Mouse (Mus musculus) liver, embryonic 14.5 days (tissue): Measurements from ENCODE around the gene Gm7247. TPM values are rescaled to one million over a fixed set of nuclear protein-coding genes. Genes with fewer than 3 reads are reported as not detected.

Experiments used
- ATAC-seq: fragments of 200-750 bp; cut with Nextera tagmentation; 2 replicates; pipeline ENCODE4 v1.8.0; 2017; ENCODE audit warnings: moderate number of reproducible peaks, mild to moderate bottlenecking, moderate library complexity; ENCODE audit not compliant: insufficient read depth
- DNase-seq, 3 experiments: peaks; one replicate each; pipeline ENCODE4 v3.0.0-alpha.2; 2012 to 2013; ENCODE audit warnings: low read depth in 3 of 3, low spot score in 3 of 3
- H3K27ac ChIP-seq: fragments of 300-500 bp; sonication (generic); 2 replicates; pipeline ENCODE4 v1.5.1; 2014; ENCODE audit warnings: moderate library complexity, mild to moderate bottlenecking, control low read depth, inconsistent platforms
- H3K27me3 ChIP-seq: fragments of 300-500 bp; sonication (generic); 2 replicates; pipeline ENCODE4 v1.6.1; 2014; ENCODE audit warnings: mild to moderate bottlenecking, low read length, moderate library complexity; ENCODE audit not compliant: control insufficient read depth, insufficient read depth
- H3K36me3 ChIP-seq: fragments of 300-500 bp; sonication (generic); replicated peaks from 2 replicates; pipeline ENCODE4 v1.6.1; 2014; ENCODE audit warnings: low read depth; ENCODE audit not compliant: control insufficient read depth, insufficient read depth
- H3K4me1 ChIP-seq, 2 experiments: fragments of 200-500 bp in 1 of 2; fragments of 300-500 bp in 1 of 2; sonication (generic) in 1 of 2; replicated peaks; 2 replicates each; pipeline ENCODE4 v1.6.1; 2012 to 2014; ENCODE audit warnings: antibody characterized with exemption in 1 of 2, inconsistent platforms in 1 of 2, low read length in 1 of 2; ENCODE audit not compliant: control insufficient read depth in 2 of 2, insufficient read depth in 2 of 2
- H3K4me2 ChIP-seq: fragments of 300-500 bp; sonication (generic); 2 replicates; pipeline ENCODE4 v1.6.1; 2014; ENCODE audit warnings: low read depth, mild to moderate bottlenecking, control low read depth, moderate library complexity
- H3K4me3 ChIP-seq, 2 experiments: fragments of 200-500 bp in 1 of 2; fragments of 300-500 bp in 1 of 2; sonication (generic) in 1 of 2; 2 replicates each; pipeline ENCODE4 v1.5.1; 2012 to 2014; ENCODE audit warnings: low read depth in 2 of 2, low read length in 2 of 2, mild to moderate bottlenecking in 2 of 2, control low read depth in 1 of 2, inconsistent platforms in 1 of 2, moderate library complexity in 1 of 2; ENCODE audit not compliant: insufficient read depth in 1 of 2
- H3K9ac ChIP-seq: fragments of 300-500 bp; sonication (generic); replicated peaks from 2 replicates; pipeline ENCODE4 v1.6.1; 2014; ENCODE audit warnings: mild to moderate bottlenecking, control low read depth, moderate library complexity
- H3K9me3 ChIP-seq: fragments of 300-500 bp; sonication (generic); 2 replicates; pipeline ENCODE4 v1.6.1; 2016; ENCODE audit warnings: low read length, mixed read lengths; ENCODE audit not compliant: control insufficient read depth
- CTCF ChIP-seq: IDR thresholded peaks from 2 replicates; pipeline ENCODE4 v1.5.1; 2016; ENCODE audit warnings: antibody characterized with exemption, low read depth, control low read depth
- EP300 ChIP-seq: IDR thresholded peaks from 2 replicates; pipeline ENCODE4 v1.6.1; 2016; ENCODE audit warnings: antibody characterized with exemption, low read depth
- WGBS: fragments of 180-500 bp; shearing (Covaris S2); extraction: QIAGEN DNeasy Blood & Tissue Kit; methylation state at CpG from one replicate; pipeline ENCODE4 v1.1.7; 2014; ENCODE audit not compliant: insufficient replicate concordance; 5-methylcytosine and 5-hydroxymethylcytosine counted together
- polyA plus RNA-seq, 2 experiments: library from polyadenylated mRNA; depleted of rRNA in 1 of 2; stranded (reverse) in 1 of 2; unstranded in 1 of 2; fragments of >200 nt; fragmentation: Nextera tagmentation in 1 of 2; extraction: Ambion mirVana in 1 of 2; gene quantifications; 2 replicates each; pipeline versions ENCODE4 v1.2.1 to v1.2.3; 2012 to 2014

Gene Gm7247
- polyA plus RNA-seq, 2 experiments, result not detected

- TF ChIP-seq CTCF (no peak), EP300 (no peak)
- H3K4me3 ChIP-seq, result no peak overlapping the region
- H3K36me3 ChIP-seq, result no peaks in the 10 kb centered on the region
- no peaks in the 10 kb centered on the region for H3K4me1 ChIP-seq
- no peaks in the 10 kb centered on the region for H3K27me3 ChIP-seq
- DNase-seq (no peak), ATAC-seq (no peak)
- no peak overlapping the region for H3K27ac ChIP-seq
- no peak overlapping the region for H3K9ac ChIP-seq
- peaks cover 12% of the 10 kb centered on the region for H3K9me3 ChIP-seq
- 81% methylated on average over 10 of the region's 10 CpGs for WGBS
- H3K4me2 ChIP-seq, result no peak overlapping the region
Measured at GRCm38 (mm10) chr14:51384351-51384750, 22.8 kb downstream of the Gm7247 start.

GRCm38 (mm10) chr14:51385741-51386140 lies 24.2 kb downstream of the Gm7247 start:
- H3K4me2 ChIP-seq, result no peak overlapping the region
- no peak overlapping the region for H3K9ac ChIP-seq
- 63% methylated on average over 4 of the region's 4 CpGs for WGBS
- no peak for DNase-seq
- TF ChIP-seq CTCF, result no peak
- no peak for TF ChIP-seq EP300
- H3K27ac ChIP-seq, result no peak overlapping the region
- no peak for ATAC-seq
- no peaks in the 10 kb centered on the region for H3K4me1 ChIP-seq
- H3K36me3 ChIP-seq, result no peaks in the 10 kb centered on the region
- no peaks in the 10 kb centered on the region for H3K27me3 ChIP-seq
- H3K4me3 ChIP-seq, result no peak overlapping the region
- peaks cover 12% of the 10 kb centered on the region for H3K9me3 ChIP-seq

- Histone ChIP-seq H3K9me3 (peaks cover 9% of the 10 kb centered on the region), H3K4me3 (no peak overlapping the region), H3K9ac (no peak overlapping the region), H3K36me3 (no peaks in the 10 kb centered on the region), H3K4me2 (no peak overlapping the region), H3K27ac (no peak overlapping the region), H3K27me3 (no peaks in the 10 kb centered on the region), H3K4me1 (no peaks in the 10 kb centered on the region)
- TF ChIP-seq EP300, result no peak
- TF ChIP-seq CTCF, result no peak
- ATAC-seq (no peak), DNase-seq (no peak)
- WGBS, result 78% methylated on average over 8 of the region's 8 CpGs
Measured at GRCm38 (mm10) chr14:51387768-51388167, 26.2 kb downstream of the Gm7247 start.

- TF ChIP-seq CTCF, result no peak
- TF ChIP-seq EP300, result no peak
- no peak overlapping the region for H3K4me3 ChIP-seq
- no peak overlapping the region for H3K9ac ChIP-seq
- no peaks in the 10 kb centered on the region for H3K36me3 ChIP-seq
- peaks cover 5% of the 10 kb centered on the region; the same call in 1 of the 2 replicates for H3K9me3 ChIP-seq
- ATAC-seq (no peak), DNase-seq (no peak)
- no peaks in the 10 kb centered on the region for H3K4me1 ChIP-seq
- 80% methylated on average over 9 of the region's 9 CpGs for WGBS
- no peak overlapping the region for H3K27ac ChIP-seq
- no peaks in the 10 kb centered on the region for H3K27me3 ChIP-seq
- no peak overlapping the region for H3K4me2 ChIP-seq
Measured at GRCm38 (mm10) chr14:51388222-51388621, 26.7 kb downstream of the Gm7247 start.

GRCm38 (mm10) chr14:51410520-51410919 lies 49.0 kb downstream of the Gm7247 start, which contains the start of gene Vmn2r88:
Vmn2r88 (plus strand) TSS chr14:51410820.
- TF ChIP-seq EP300 (no peak), CTCF (no peak)
- Histone ChIP-seq H3K9me3 (no peaks in the 10 kb centered on the region), H3K4me3 (no peak within 1 kb of the TSS), H3K4me1 (no peaks in the 10 kb centered on the region), H3K27ac (no peak within 1 kb of the TSS), H3K36me3 (no peaks in the 10 kb centered on the region), H3K4me2 (no peak within 1 kb of the TSS), H3K27me3 (no peaks in the 10 kb centered on the region), H3K9ac (no peak within 1 kb of the TSS)
- ATAC-seq (no peak), DNase-seq (no peak)
- 56% methylated on average over 1 of the region's 1 CpGs for WGBS
